Mouse (Mus musculus) lung, adult 2 months (tissue): Measurements from ENCODE around the gene Smcr8.
A peak's percentile ranks its signal among the peaks of the same experiment; 100 is the strongest.

ENCODE experiments used
- CTCF ChIP-seq: fragments of 200-500 bp; IDR thresholded peaks from 2 replicates; pipeline ENCODE4 v1.5.1; 2011; ENCODE audit warnings: mild to moderate bottlenecking, low read length, control low read depth; ENCODE audit not compliant: insufficient read depth
- POLR2A ChIP-seq: fragments of 200-500 bp; IDR thresholded peaks from 2 replicates; pipeline ENCODE4 v1.6.1; 2011; ENCODE audit warnings: low read depth, mild to moderate bottlenecking, control low read depth, low read length, borderline replicate concordance; ENCODE audit errors: extremely low read depth

- TF ChIP-seq CTCF (no peak), POLR2A (peak; percentile 94)
These were observed at the start of gene Smcr8, which contains the start of gene Top3a for GRCm38 (mm10) chr11:60776829-60777740.
